Comparison of ENCODE assay signal across 9 mouse cellular contexts in the genomic region with DNA sequence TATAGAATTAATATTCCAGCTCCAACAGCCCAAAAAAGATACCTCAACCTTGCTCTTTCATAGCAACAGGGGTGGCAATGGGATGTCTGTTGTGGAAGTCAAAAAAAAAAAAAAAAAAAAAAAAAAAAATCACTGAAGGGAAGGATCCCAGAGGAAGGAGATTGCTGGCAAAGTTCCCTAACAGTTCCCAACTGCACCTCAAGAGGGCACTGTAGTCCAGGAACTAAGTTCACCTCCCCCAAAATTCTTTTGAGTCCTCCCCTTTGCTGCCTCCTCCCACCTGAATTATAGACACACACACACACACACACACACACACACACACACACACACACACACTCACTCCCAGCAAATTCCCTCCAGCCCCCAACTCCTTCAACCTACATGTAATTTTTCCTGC. TPM values are rescaled to one million over a fixed set of nuclear protein-coding genes. Genes with fewer than 3 reads are reported as not detected.
A peak's percentile ranks its signal among the peaks of the same experiment; 100 is the strongest.
DNase-seq lines count a peak whose midpoint lies in the region; ATAC-seq and TF ChIP-seq lines count a peak whose summit lies in the region.
"Had no signal": no experiment of that assay in that cellular context is flagged by ENCODE, and none has a peak within 500 bp of the region (broad histone marks: within the 10 kb centered on the region; RNA-seq: fewer than 3 reads in every experiment).

No protein-coding gene starts in this region.

- no peak overlapping the region for H3K4me3 ChIP-seq in midbrain, embryonic 14.5 days (replicated peaks; ENCODE audit: low read depth, low read length)
- H3K4me3 ChIP-seq in midbrain, embryonic 13.5 days (replicated peaks) = no peak overlapping the region
- no peak overlapping the region for H3K4me3 ChIP-seq in liver, embryonic 15.5 days (replicated peaks)
- H3K4me3 ChIP-seq: hindbrain, embryonic 15.5 days had no signal

- DNase-seq in midbrain, embryonic 14.5 days = peak; percentile 85
- peak; percentile 87 for DNase-seq in brain, embryonic 14.5 days (ENCODE audit: low read depth)
- DNase-seq in frontal cortex, postnatal 25 days (ENCODE audit: low spot score in 2 of 2) = peak; percentile 62 to 80
- DNase-seq in kidney, postnatal 36 days = peak; percentile 89
- peak; percentile 82 to 86 for DNase-seq in right cerebral cortex, adult 2 months (ENCODE audit: low spot score in 2 of 2)
- DNase-seq in urinary bladder, postnatal 4 days (ENCODE audit: low spot score in 2 of 2) = peak; percentile 64 to 83

- no peak for ATAC-seq in midbrain, embryonic 14.5 days (ENCODE audit: low FRiP score, low TSS enrichment)
- no peak for ATAC-seq in midbrain, embryonic 13.5 days
- no peak for ATAC-seq in liver, embryonic 15.5 days (ENCODE audit: insufficient read depth)

- H3K4me1 ChIP-seq in midbrain, embryonic 14.5 days (ENCODE audit: control insufficient read depth, insufficient read depth, low read length) = no peaks in the 10 kb centered on the region
- peaks cover 12% of the 10 kb centered on the region for H3K4me1 ChIP-seq in midbrain, embryonic 13.5 days (replicated peaks)
- no peaks in the 10 kb centered on the region for H3K4me1 ChIP-seq in liver, embryonic 15.5 days (replicated peaks)

- H3K36me3 ChIP-seq in midbrain, embryonic 14.5 days (ENCODE audit: control insufficient read depth, insufficient read depth, low read length) = no peaks in the 10 kb centered on the region
- H3K36me3 ChIP-seq in midbrain, embryonic 13.5 days = no peaks in the 10 kb centered on the region
- H3K36me3 ChIP-seq in liver, embryonic 15.5 days (replicated peaks) = no peaks in the 10 kb centered on the region
- H3K36me3 ChIP-seq: hindbrain, embryonic 15.5 days had no signal

- no peak for TF ChIP-seq POLR2A in brain, embryonic 14.5 days (IDR thresholded peaks at IDR 0.05; ENCODE audit: borderline replicate concordance, extremely low read depth, insufficient read depth, insufficient read length, poor library complexity, severe bottlenecking)

- H3K4me2 ChIP-seq in midbrain, embryonic 14.5 days (ENCODE audit: low read length) = no peak overlapping the region
- H3K4me2 ChIP-seq in midbrain, embryonic 13.5 days (replicated peaks) = no peak overlapping the region
- no peak overlapping the region for H3K4me2 ChIP-seq in liver, embryonic 15.5 days
- H3K4me2 ChIP-seq: hindbrain, embryonic 15.5 days had no signal

- no peaks in the 10 kb centered on the region for H3K9me3 ChIP-seq in midbrain, embryonic 14.5 days (ENCODE audit: control insufficient read depth, low read length)
- no peaks in the 10 kb centered on the region for H3K9me3 ChIP-seq in midbrain, embryonic 13.5 days
- no peaks in the 10 kb centered on the region for H3K9me3 ChIP-seq in liver, embryonic 15.5 days (replicated peaks)
- H3K9me3 ChIP-seq: hindbrain, embryonic 15.5 days had no signal

- TF ChIP-seq CTCF in brain, embryonic 14.5 days (IDR thresholded peaks at IDR 0.05; ENCODE audit: borderline replicate concordance, extremely low read depth, insufficient read depth, insufficient read length) = peak; percentile 84; the same call in 1 of the 2 replicates

- H3K27ac ChIP-seq in midbrain, embryonic 14.5 days (replicated peaks; ENCODE audit: low read depth, low read length) = no peak overlapping the region
- H3K27ac ChIP-seq in midbrain, embryonic 13.5 days = no peak overlapping the region
- 0 out of 2 replicates have a peak overlapping the region, but pooled peaks have one; percentile 67 for H3K27ac ChIP-seq in liver, embryonic 15.5 days (replicated peaks)
- H3K27ac ChIP-seq: hindbrain, embryonic 15.5 days had no signal

- H3K27me3 ChIP-seq in midbrain, embryonic 14.5 days (ENCODE audit: control insufficient read depth, insufficient read depth, low read length) = no peaks in the 10 kb centered on the region
- H3K27me3 ChIP-seq in midbrain, embryonic 13.5 days = peaks cover 12% of the 10 kb centered on the region; the same call in 1 of the 2 replicates
- H3K27me3 ChIP-seq in liver, embryonic 15.5 days = peaks cover 36% of the 10 kb centered on the region
- H3K27me3 ChIP-seq: hindbrain, embryonic 15.5 days had no signal

- no peak overlapping the region for H3K9ac ChIP-seq in midbrain, embryonic 14.5 days (replicated peaks; ENCODE audit: low read length)
- H3K9ac ChIP-seq in midbrain, embryonic 13.5 days (replicated peaks) = no peak overlapping the region
- no peak overlapping the region for H3K9ac ChIP-seq in liver, embryonic 15.5 days
- H3K9ac ChIP-seq: hindbrain, embryonic 15.5 days had no signal

RNA-seq across cellular contexts. Expression of a gene that starts 4.3 kb away (rescaled TPM):
- 0.11 and 0.12 TPM in 2 replicates for polyA plus RNA-seq in midbrain, embryonic 14.5 days (2014; fragmentation: Nextera tagmentation; extraction: Ambion mirVana)
- 0.08 and 0.12 TPM in 2 replicates for polyA plus RNA-seq in midbrain, embryonic 13.5 days (2015; fragmentation: Nextera tagmentation; extraction: Ambion mirVana)
- polyA plus RNA-seq in brain, embryonic 14.5 days (2012; rRNA removed) = 0.20 and 0.30 TPM in 2 replicates
- 0.07 and 0.25 TPM in 2 replicates for polyA plus RNA-seq in liver, embryonic 15.5 days (2015; fragmentation: Nextera tagmentation; extraction: Ambion mirVana)

RNA-seq across cellular contexts. Expression of a gene that starts 21.2 kb away (rescaled TPM):
- polyA plus RNA-seq in midbrain, embryonic 14.5 days (2014; fragmentation: Nextera tagmentation; extraction: Ambion mirVana) = 83.7 and 103 TPM in 2 replicates
- 74.0 and 82.0 TPM in 2 replicates for polyA plus RNA-seq in midbrain, embryonic 13.5 days (2015; fragmentation: Nextera tagmentation; extraction: Ambion mirVana)
- 64.3 and 83.1 TPM in 2 replicates for polyA plus RNA-seq in brain, embryonic 14.5 days (2012; rRNA removed)
- polyA plus RNA-seq in liver, embryonic 15.5 days (2015; fragmentation: Nextera tagmentation; extraction: Ambion mirVana) = 29.4 and 33.4 TPM in 2 replicates

RNA-seq across cellular contexts. Expression of a gene that starts 37.2 kb away (rescaled TPM):
- polyA plus RNA-seq in midbrain, embryonic 14.5 days (2014; fragmentation: Nextera tagmentation; extraction: Ambion mirVana) = 17.0 and 23.5 TPM in 2 replicates
- polyA plus RNA-seq in midbrain, embryonic 13.5 days (2015; fragmentation: Nextera tagmentation; extraction: Ambion mirVana) = 19.6 and 20.5 TPM in 2 replicates
- 56.9 and 57.9 TPM in 2 replicates for polyA plus RNA-seq in brain, embryonic 14.5 days (2012; rRNA removed)
- polyA plus RNA-seq in liver, embryonic 15.5 days (2015; fragmentation: Nextera tagmentation; extraction: Ambion mirVana) = 3.2 and 3.8 TPM in 2 replicates

RNA-seq across cellular contexts. Expression of a gene that starts 51.9 kb away (rescaled TPM):
- not detected in 2 replicates for polyA plus RNA-seq in midbrain, embryonic 14.5 days (2014; fragmentation: Nextera tagmentation; extraction: Ambion mirVana)
- polyA plus RNA-seq in midbrain, embryonic 13.5 days (2015; fragmentation: Nextera tagmentation; extraction: Ambion mirVana) = not detected in 2 replicates
- not detected in 2 replicates for polyA plus RNA-seq in brain, embryonic 14.5 days (2012; rRNA removed)
- 0.68 and 1.0 TPM in 2 replicates for polyA plus RNA-seq in liver, embryonic 15.5 days (2015; fragmentation: Nextera tagmentation; extraction: Ambion mirVana)
- polyA plus RNA-seq: hindbrain, embryonic 15.5 days had no signal

RNA-seq across cellular contexts. Expression of a gene that starts 52.2 kb away (rescaled TPM):
- polyA plus RNA-seq in midbrain, embryonic 14.5 days (2014; fragmentation: Nextera tagmentation; extraction: Ambion mirVana) = 633 and 757 TPM in 2 replicates
- polyA plus RNA-seq in midbrain, embryonic 13.5 days (2015; fragmentation: Nextera tagmentation; extraction: Ambion mirVana) = 520 and 545 TPM in 2 replicates
- 1,055 and 1,401 TPM in 2 replicates for polyA plus RNA-seq in brain, embryonic 14.5 days (2012; rRNA removed)
- 150 and 161 TPM in 2 replicates for polyA plus RNA-seq in liver, embryonic 15.5 days (2015; fragmentation: Nextera tagmentation; extraction: Ambion mirVana)
